In genomic region chr7:132806926-132807857, GRCm38 (mm10) we compare ENCODE assay signal across 7 mouse cellular contexts. TPM values are rescaled to one million over a fixed set of nuclear protein-coding genes. Genes with fewer than 3 reads are reported as not detected.
DNase-seq lines count a peak whose midpoint lies in the region; ATAC-seq lines count a peak whose summit lies in the region.

No protein-coding gene starts in this region.

- H3K27ac ChIP-seq in embryonic facial prominence, embryonic 13.5 days = peak overlapping the region; percentile 92
- H3K27ac ChIP-seq in hindbrain, embryonic 16.5 days (ENCODE audit: low read depth, low read length) = peak overlapping the region; percentile 74
- peak overlapping the region; percentile 84 for H3K27ac ChIP-seq in limb, embryonic 15.5 days

- 0 out of 2 replicates have a peak, but pooled peaks cover 5% of the 10 kb centered on the region for H3K36me3 ChIP-seq in embryonic facial prominence, embryonic 13.5 days
- H3K36me3 ChIP-seq in hindbrain, embryonic 16.5 days (ENCODE audit: control insufficient read depth, insufficient read depth, low read length) = no peaks in the 10 kb centered on the region
- H3K36me3 ChIP-seq in limb, embryonic 15.5 days = no peaks in the 10 kb centered on the region; the same call in 1 of the 2 replicates

- no peak for ATAC-seq in embryonic facial prominence, embryonic 13.5 days (ENCODE audit: insufficient number of reproducible peaks, insufficient read depth, low FRiP score, low TSS enrichment, low read depth)
- no peak for ATAC-seq in hindbrain, embryonic 16.5 days
- no peak for ATAC-seq in limb, embryonic 15.5 days (ENCODE audit: insufficient number of reproducible peaks, low FRiP score, low TSS enrichment, low read depth)

- 65% methylated on average over 13 of the region's 13 CpGs for WGBS in embryonic facial prominence, embryonic 13.5 days
- 60% methylated on average over 13 of the region's 13 CpGs for WGBS in hindbrain, embryonic 16.5 days
- 63% methylated on average over 13 of the region's 13 CpGs for WGBS in limb, embryonic 15.5 days

- peak overlapping the region; percentile 51; the same call in 1 of the 2 replicates for H3K9ac ChIP-seq in embryonic facial prominence, embryonic 13.5 days
- H3K9ac ChIP-seq in hindbrain, embryonic 16.5 days (ENCODE audit: low read depth, low read length) = no peak overlapping the region
- no peak overlapping the region for H3K9ac ChIP-seq in limb, embryonic 15.5 days

- H3K4me3 ChIP-seq in embryonic facial prominence, embryonic 13.5 days = no peak overlapping the region
- H3K4me3 ChIP-seq in hindbrain, embryonic 16.5 days (ENCODE audit: low read length) = no peak overlapping the region
- no peak overlapping the region for H3K4me3 ChIP-seq in limb, embryonic 15.5 days

- no peaks in the 10 kb centered on the region for H3K9me3 ChIP-seq in embryonic facial prominence, embryonic 13.5 days
- H3K9me3 ChIP-seq in hindbrain, embryonic 16.5 days (ENCODE audit: control insufficient read depth, low read length) = no peaks in the 10 kb centered on the region
- H3K9me3 ChIP-seq in limb, embryonic 15.5 days = no peaks in the 10 kb centered on the region

- peak; percentile 60 for DNase-seq in testis, postnatal 10 days (ENCODE audit: low spot score)
- DNase-seq in testis, postnatal 14 days (ENCODE audit: low spot score) = no peak
- DNase-seq in naive thymus-derived CD4-positive, alpha-beta T cell, adult 2 months (ENCODE audit: low read depth) = peak; percentile 28
- no peak for DNase-seq in thymus, postnatal 14 days

- H3K4me2 ChIP-seq in embryonic facial prominence, embryonic 13.5 days = no peak overlapping the region
- no peak overlapping the region for H3K4me2 ChIP-seq in hindbrain, embryonic 16.5 days (ENCODE audit: low read length)
- no peak overlapping the region for H3K4me2 ChIP-seq in limb, embryonic 15.5 days

- H3K27me3 ChIP-seq in embryonic facial prominence, embryonic 13.5 days = no peaks in the 10 kb centered on the region
- no peaks in the 10 kb centered on the region for H3K27me3 ChIP-seq in hindbrain, embryonic 16.5 days (replicated peaks; ENCODE audit: control insufficient read depth, insufficient read depth, low read length)
- no peaks in the 10 kb centered on the region for H3K27me3 ChIP-seq in limb, embryonic 15.5 days

- H3K4me1 ChIP-seq in embryonic facial prominence, embryonic 13.5 days = peaks cover 82% of the 10 kb centered on the region
- H3K4me1 ChIP-seq in hindbrain, embryonic 16.5 days (ENCODE audit: control insufficient read depth, insufficient read depth, low read depth, low read length) = peaks cover 60% of the 10 kb centered on the region
- peaks cover 92% of the 10 kb centered on the region for H3K4me1 ChIP-seq in limb, embryonic 15.5 days

RNA-seq across cellular contexts. Expression of gene Fam53b, which starts 6.5 kb away (rescaled TPM):
- polyA plus RNA-seq in embryonic facial prominence, embryonic 13.5 days (2015; fragmentation: Nextera tagmentation; extraction: Ambion mirVana) = 23.0 and 25.7 TPM in 2 replicates
- 14.7 and 16.3 TPM in 2 replicates for polyA plus RNA-seq in hindbrain, embryonic 16.5 days (2015; fragmentation: Nextera tagmentation; extraction: Ambion mirVana)
- 18.5 and 20.2 TPM in 2 replicates for polyA plus RNA-seq in limb, embryonic 15.5 days (2015; fragmentation: Nextera tagmentation; extraction: Ambion mirVana)

RNA-seq across cellular contexts. Expression of gene Eef1akmt2, which starts 45.3 kb away (rescaled TPM):
- 80.0 and 80.1 TPM in 2 replicates for polyA plus RNA-seq in embryonic facial prominence, embryonic 13.5 days (2015; fragmentation: Nextera tagmentation; extraction: Ambion mirVana)
- polyA plus RNA-seq in hindbrain, embryonic 16.5 days (2015; fragmentation: Nextera tagmentation; extraction: Ambion mirVana) = 79.0 and 87.6 TPM in 2 replicates
- 63.2 and 65.9 TPM in 2 replicates for polyA plus RNA-seq in limb, embryonic 15.5 days (2015; fragmentation: Nextera tagmentation; extraction: Ambion mirVana)

RNA-seq across cellular contexts. Expression of gene Abraxas2, which starts 51.8 kb away (rescaled TPM):
- 46.0 and 48.8 TPM in 2 replicates for polyA plus RNA-seq in embryonic facial prominence, embryonic 13.5 days (2015; fragmentation: Nextera tagmentation; extraction: Ambion mirVana)
- 34.0 and 35.7 TPM in 2 replicates for polyA plus RNA-seq in hindbrain, embryonic 16.5 days (2015; fragmentation: Nextera tagmentation; extraction: Ambion mirVana)
- 37.5 and 38.5 TPM in 2 replicates for polyA plus RNA-seq in limb, embryonic 15.5 days (2015; fragmentation: Nextera tagmentation; extraction: Ambion mirVana)

Comparison
In these comparisons a context has a peak if more than half of its experiments do, and no peak if none do; other contexts are left out.
1. DNase-seq: peak in testis, postnatal 10 days (single experiment) and naive thymus-derived CD4-positive, alpha-beta T cell, adult 2 months (single experiment); none in testis, postnatal 14 days (single experiment) and thymus, postnatal 14 days (single experiment).
2. Peak in every context shown above with its lines, with median percentiles within 50 percentile points of each other: H3K27ac ChIP-seq.